Mouse (Mus musculus): ENCODE measurements at regions not wholly inside any gene's neighbourhood (a gene's known extent, or its start where the extent isn't known, plus 50 kb on each side); places are given as distances from the start of the nearest gene placed in this dataset.
A peak's percentile ranks its signal among the peaks of the same experiment; 100 is the strongest.

- no peak for DNase-seq (ENCODE audit: low read depth)
Observed at GRCm38 (mm10) chr10:116726031-116726430, 144.7 kb upstream of the Cnot2 start.

DNA sequence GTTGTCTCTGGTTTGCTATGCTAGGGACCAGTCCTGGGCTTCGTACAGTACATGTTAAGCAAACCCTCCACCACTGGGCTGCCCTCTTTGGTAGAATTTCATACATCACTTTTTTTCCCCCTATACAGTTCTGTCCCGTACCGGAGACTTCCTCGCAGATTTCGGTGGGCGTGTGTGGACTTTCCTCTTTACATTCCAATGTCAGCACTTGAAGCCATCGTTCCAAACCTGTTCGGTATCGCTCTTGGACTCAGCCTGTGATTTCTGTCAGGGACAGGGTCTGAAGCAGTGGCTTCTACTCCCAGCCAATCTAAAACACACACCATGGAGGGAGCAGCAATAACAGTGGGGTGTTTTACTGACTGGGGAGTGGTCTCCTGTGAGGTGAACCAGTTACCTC, 140.7 kb upstream of the Cnot2 start:
- DNase-seq (ENCODE audit: low read depth): no peak

DNA sequence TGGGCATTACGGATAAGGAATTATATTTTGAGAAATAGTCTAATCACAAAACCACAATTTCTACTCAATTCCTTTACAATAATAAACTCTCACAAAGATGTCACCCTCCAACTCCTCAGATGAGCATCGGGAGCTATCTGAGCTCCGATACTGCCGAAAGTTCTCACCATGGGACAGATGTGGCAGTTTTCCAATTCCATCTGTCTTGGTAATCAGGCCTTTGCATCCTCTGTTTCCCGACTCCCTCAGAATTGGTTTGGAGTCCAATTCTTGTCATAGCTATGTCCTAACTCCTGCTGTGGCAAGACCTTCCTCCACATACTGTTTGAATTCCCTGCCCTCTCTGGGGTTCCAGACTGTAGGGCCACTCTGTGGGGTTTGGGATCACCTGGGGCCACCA, 138.3 kb upstream of the Cnot2 start:
- DNase-seq (ENCODE audit: low read depth): no peak

DNA sequence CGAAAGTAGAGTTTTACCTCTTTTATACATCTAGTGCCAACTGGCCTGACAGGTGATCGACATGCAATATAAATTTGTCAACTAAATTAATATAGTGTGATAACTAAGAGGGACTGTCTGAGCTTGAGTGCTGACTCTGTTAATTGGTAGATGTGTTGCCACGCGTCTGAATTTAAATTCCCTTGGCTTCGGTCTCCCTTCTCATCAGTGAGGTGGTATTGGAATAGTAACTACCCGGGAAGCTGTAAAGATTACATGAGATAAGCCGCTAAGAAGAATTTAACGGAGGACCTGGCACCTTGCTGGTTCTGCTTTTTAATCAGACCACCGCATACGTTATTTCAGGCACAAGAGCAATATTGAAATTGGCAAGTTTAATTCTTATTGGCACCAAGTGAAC, 136.7 kb upstream of the Cnot2 start:
- DNase-seq (ENCODE audit: low read depth): no peak

- DNase-seq (ENCODE audit: low read depth): no peak
Observed at GRCm38 (mm10) chr10:116717017-116717643, 135.8 kb upstream of the Cnot2 start.

- DNase-seq (ENCODE audit: low read depth): peak; percentile 56
Observed at GRCm38 (mm10) chr10:116713456-116713855, 132.1 kb upstream of the Cnot2 start.

DNA sequence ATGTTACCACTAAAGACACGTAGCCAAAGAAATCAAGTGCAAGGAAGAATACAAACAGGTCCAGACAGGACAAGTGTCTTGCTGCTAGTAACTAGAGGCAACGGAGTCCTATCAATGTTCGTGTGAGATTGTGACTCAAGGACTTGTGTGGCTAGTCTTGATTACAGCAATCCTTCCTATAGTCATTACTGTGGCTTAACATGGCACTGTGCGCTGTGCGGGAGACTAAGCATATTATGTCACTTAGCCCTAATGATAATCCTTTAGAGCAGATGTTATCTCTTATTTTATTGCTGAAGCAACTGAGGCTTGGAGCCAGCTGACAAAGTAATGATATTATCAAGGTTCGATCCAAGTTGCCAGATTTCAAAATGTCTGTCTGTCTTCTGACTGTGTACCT, 125.7 kb upstream of the Cnot2 start:
- no peak for DNase-seq (ENCODE audit: low read depth)

DNA sequence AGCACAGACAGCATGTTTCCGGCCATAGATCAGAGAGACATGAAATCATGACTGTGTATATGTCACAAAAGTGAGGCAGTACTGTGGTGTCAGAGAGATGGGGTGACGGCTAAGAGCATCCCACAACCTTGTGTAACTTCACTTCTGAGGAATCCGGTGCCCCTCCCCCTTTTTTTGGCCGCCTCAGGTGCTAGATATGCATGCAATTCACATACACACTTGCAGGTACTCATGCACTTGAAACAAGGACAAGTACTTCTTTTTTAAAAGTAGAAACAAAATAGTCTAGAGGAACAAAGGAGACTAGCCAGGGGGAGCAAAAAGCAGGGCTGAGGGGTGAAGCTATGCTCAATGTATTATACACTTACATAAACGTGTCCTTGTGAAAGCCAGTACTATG, 120.0 kb upstream of the Cnot2 start:
- no peak for DNase-seq (ENCODE audit: low read depth)

DNA sequence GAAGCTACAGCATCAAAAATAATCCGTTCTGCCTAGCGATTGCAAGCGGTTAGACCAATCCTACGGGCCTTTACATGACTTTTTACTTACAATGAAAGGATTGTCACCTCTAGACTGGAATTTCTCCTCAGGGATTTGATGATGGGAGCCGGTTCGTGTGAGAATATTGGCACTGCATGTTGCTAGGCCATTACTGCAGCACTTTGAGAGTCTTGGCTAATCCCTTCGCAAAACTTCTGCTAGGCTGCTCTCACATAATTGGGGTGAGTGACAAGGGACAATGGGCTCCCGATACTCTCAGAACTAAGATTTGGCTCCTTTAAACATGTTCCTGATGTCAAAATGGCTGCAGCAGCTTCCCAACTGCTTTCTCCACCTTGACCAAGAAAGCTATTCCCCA, 118.4 kb upstream of the Cnot2 start:
- no peak for DNase-seq (ENCODE audit: low read depth)

DNA sequence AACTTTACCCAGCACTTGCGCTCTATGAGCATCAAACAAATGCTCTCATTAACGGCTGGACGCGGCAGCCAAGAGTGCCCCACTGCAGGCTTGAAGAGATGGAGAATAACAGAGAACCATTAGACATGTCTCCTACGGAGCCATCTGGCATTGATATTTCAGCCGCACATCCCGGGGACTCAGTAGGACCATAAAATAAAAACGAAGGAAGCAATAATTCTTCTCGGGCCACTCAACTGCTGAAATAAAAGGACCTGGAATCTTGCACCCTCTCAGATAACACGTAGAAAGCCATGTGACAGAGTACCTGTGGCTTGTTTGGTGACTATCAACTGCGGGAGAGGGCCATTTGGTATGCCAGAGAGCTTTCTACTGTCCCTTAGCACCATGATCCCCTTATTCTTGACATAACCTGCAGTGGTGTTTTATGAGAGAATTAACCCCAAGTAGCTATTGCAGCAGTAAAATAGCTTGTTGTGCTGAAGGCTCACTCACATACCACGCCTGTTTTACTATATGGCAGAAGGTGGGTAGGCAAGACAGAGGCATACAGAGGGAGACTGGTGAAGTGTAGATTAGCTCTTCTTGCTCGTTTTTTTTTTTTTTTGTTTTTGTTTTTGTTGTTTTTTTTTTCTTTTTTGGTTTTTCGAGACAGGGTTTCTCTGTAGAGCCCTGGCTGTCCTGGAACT, 116.5 kb upstream of the Cnot2 start:
- DNase-seq (ENCODE audit: low read depth): no peak

- no peak for DNase-seq (ENCODE audit: low read depth)
Observed at GRCm38 (mm10) chr10:116693816-116694215, 112.5 kb upstream of the Cnot2 start.

DNA sequence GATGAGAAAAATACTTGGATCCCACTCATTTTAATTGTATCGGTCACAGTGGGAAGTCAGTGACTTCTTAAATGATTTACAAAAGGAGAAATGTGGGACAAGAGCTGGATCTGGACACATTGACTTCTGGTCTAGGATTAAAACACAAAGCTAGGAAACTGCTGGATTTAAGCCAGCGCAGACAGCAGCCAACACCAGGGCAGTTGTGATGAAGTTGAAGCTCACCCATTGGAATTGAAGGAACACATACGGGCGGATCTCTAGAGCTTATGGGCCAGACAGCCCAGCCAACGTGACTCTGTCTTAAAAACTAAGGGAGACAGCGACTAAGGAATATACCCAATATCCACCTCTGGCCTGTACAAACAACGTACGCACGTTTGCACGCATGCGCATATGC, 105.4 kb upstream of the Cnot2 start:
- no peak for DNase-seq (ENCODE audit: low read depth)

- DNase-seq (ENCODE audit: low read depth): peak; percentile 37
Observed at GRCm38 (mm10) chr10:116683374-116683773, 102.1 kb upstream of the Cnot2 start.

DNA sequence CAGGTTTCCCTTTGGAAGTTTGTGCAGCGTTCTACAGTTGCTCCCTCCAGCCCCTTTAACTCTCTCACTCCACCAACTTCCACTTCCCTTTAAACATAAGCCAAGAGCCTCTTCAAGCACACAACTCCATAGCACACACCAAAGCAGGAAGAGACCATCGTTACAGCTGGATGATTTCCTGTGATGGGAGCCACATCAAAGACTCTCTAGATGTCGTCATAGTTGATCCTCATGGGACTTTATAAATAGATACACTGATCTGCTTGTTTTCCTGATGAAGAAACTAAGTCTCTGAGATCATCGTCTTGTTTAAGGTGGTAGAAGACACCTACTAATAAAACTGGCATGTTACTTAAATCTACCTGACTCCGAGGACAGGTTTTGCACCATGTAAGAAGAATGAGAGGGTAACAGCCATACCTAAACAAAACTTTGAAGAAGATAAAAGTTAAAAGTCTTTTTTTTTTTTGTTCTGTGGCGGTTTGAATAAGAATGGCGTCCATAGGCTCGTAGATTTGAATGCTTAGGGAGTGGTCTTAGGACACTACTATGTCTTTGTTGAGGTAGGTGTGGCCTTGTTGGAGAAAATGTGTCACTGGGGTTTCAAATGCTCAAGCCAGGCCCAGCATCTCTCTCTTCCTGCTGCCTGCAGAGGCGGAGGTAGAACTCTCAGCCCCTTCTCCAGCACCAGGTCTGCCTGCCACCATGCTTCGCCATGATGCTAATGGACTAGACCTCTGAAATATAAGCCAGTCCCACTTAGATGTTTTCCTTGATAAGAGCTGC, 97.8 kb upstream of the Cnot2 start:
- no peak for DNase-seq (ENCODE audit: low read depth)

GRCm38 (mm10) chr10:116677949-116678348, 96.6 kb upstream of the Cnot2 start:
- DNase-seq (ENCODE audit: low read depth): no peak

GRCm38 (mm10) chr10:116675171-116675570, 93.9 kb upstream of the Cnot2 start:
- no peak for DNase-seq (ENCODE audit: low read depth)

GRCm38 (mm10) chr10:116674348-116674747, 93.0 kb upstream of the Cnot2 start:
- DNase-seq (ENCODE audit: low read depth): no peak

DNA sequence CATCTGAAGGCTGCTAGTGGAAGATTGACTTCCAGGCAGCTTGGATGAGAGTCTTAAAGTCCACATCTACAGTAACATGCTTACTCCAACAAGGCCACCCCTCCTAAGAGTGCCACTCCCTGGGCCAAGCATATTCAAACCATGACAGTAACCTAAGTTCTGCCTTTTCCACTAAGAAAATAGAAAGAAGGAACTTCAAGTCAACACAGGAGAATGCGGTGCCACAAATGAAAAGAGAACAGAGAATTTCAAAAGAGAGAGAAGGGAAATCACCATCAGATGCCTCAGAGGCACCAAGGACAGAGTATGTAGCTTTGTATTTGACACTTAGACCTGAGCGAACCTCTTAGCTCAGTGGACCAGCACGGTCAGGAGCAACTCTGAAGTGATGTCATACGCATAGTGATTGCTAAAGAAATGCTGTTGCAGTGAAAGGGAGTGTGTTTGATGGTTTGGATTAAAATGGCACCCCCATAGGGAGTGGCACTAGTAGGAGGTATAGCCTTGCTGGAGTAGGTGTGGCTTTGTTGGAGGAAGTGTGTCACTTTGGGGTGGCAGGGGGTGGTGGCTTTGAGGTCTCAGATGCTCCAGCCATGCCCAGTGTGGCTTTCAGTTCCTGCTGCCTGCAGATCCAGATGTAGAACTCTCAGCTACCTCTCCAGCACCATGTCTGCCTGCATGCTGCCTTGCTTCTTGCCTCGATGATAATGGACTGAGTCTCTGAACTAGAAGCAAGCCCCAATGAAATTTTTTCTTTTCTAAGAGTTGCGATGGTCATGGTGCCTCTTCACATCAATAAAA, 77.1 kb upstream of the Cnot2 start:
- no peak for DNase-seq (ENCODE audit: low read depth)

- no peak for DNase-seq (ENCODE audit: low read depth)
Observed at GRCm38 (mm10) chr10:116655891-116656290, 74.6 kb upstream of the Cnot2 start.

DNA sequence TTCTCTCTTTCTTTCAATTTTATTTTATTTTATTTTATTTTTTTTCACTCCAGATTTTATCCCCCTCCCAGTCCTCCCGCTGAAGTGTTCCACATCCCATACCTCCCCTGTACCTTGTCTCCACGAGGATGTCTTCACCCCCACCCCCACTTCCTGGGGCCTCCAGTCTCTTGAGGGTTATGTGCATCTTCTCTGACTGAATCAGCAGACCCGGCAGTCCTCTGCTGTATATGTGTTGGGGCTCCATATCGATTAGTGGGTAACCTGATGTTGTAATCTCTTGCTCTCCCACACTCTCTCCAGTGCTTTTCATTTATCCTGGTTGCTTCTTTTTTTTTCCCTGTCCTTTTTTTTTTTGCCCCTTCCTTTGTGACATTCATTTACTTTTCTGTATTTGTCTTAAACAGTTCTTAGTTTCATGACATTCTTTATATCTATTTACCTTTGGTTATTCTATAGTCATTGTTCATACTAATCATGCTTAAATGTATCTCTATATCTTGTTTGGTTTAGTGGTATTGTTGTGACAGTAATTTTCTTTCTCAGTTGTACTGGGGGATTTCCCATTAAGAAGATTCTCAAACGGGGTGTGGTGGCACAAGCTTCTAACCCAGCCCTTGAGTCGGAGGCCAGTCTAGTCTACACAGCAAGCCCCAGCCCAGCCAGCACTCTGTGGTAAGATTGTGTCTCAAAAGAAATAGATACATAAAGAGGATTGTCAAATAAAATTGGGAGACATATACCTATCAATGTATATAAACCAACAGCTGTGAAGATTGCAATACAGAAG, 73.9 kb upstream of the Cnot2 start:
- DNase-seq (ENCODE audit: low read depth): no peak

GRCm38 (mm10) chr10:116654091-116654490, 72.8 kb upstream of the Cnot2 start:
- no peak for DNase-seq (ENCODE audit: low read depth)

DNA sequence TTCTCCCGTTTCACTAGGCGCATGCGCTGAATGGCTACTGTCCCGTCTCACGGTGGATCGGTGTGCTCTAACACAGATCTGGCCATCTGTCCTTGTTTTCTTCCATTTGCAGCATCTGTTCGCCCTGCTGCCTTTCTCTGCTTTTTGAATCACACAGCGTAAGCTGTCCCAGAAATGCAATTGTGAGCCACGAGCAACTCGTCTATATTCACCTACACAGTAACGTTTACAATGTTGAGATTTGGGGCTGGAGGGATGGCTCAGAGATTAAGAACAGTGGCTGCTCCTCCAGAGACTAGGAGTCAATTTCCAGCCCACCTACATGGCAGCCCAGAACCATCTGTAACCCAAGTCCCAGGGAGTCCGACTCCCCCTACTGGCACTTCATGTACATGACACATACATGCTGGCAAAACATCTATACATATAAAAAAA, 72.2 kb upstream of the Cnot2 start:
- DNase-seq (ENCODE audit: low read depth): no peak

Measured in fibroblast of lung, adult 2 months (primary cell).